Mouse (Mus musculus): ENCODE measurements at regions not wholly inside any gene's neighbourhood (a gene's known extent, or its start where the extent isn't known, plus 50 kb on each side); places are given as distances from the start of the nearest gene placed in this dataset.

- no peak for TF ChIP-seq CTCF (IDR thresholded peaks at IDR 0.05; ENCODE audit: low read depth, low read length)
- no peak for TF ChIP-seq TAL1 (conservative IDR thresholded peaks at IDR 0.05; ENCODE audit: low read depth, low read length)
- TF ChIP-seq GATA1 (IDR thresholded peaks at IDR 0.05; ENCODE audit: borderline replicate concordance, low read length): no peak
These were observed 1325.0 kb downstream of the Zfp704 start for GRCm38 (mm10) chr3:8284655-8285428.
